Mouse (Mus musculus) adrenal gland, adult 2 months (tissue): ENCODE measurements at regions not wholly inside any gene's neighbourhood (a gene's known extent, or its start where the extent isn't known, plus 50 kb on each side); places are given as distances from the start of the nearest gene placed in this dataset.

Experiments
- DNase-seq: peaks from one replicate; pipeline ENCODE4 v3.0.0; 2021

DNA sequence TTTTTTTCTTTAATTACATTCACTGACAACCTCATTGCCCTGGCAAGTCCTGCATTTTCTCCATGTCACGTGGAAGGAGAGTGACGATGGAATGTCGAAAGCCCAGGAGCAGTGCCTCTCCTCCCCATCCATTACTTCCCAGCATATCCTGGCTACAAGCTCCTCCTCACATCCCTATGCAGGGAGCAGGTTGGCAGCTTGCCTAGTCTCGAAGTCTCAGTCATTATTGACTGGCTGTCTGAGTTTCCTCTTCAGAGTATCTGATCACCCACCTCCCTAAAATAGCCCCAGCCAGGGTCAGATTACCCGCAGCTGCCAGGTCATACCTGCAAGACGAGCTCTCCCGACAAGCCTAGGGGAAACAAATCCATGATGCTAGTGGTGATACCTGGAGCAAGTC lies 83.7 kb upstream of the Galnt15 start:
- DNase-seq, result no peak

DNA sequence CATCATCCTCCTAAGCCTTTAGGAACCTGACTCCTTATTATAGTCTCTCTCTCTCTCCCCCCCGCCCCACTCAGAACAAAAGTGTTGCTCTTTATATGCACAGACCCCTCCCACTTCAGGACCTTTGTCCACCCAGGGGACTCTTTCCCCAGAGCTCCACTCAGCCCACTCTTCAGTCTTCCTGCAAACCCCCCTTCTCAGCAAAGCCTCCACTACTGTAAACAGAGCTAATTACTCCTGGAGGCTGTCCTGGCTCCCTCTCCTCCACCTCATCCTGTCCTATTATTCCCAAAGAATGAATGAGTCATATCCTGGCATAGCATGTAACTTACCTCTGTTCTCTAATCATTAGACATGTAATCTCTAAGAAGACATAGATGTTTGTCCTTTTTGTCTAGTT lies 82.8 kb upstream of the Galnt15 start:
- DNase-seq, result no peak

DNA sequence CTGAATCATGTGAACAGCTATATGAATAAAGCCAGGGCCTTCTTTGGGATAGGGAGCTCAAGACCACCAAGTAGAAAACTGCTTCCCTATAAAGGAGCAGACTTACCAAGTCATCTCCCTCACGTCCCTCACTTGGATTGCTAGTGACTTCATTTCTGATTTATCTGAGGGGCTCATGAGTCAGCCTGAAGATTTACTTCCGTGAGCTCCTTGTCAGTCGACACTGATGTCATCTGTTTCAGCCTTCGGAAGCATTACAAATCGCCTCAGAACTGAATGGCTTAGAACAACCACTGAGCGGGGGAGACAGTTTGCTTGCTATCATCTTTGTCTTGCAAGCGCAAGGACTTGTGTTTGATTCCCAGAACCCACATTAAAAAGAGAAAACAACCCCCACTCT lies 81.5 kb upstream of the Galnt15 start:
- DNase-seq, result peak; percentile 68

DNA sequence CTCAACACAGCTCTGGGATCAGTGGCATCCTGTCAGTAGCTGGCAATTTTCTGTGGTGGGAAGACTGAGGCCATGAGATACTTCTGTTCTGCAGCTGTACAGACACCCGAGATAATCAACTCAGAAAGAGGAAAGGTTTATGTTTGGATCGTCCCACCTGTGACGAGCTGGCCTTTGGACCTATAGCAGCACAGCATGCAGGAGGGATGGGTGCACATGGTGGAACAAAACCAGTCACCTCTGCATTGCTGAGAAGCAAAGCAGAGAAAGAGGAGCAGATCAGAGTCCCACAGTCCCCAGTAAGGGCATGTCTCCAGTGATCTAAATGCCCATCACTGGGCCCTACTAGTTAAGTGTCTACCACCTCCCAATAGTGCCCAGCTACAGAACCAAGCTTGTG lies 76.9 kb upstream of the Galnt15 start:
- DNase-seq, result no peak

DNA sequence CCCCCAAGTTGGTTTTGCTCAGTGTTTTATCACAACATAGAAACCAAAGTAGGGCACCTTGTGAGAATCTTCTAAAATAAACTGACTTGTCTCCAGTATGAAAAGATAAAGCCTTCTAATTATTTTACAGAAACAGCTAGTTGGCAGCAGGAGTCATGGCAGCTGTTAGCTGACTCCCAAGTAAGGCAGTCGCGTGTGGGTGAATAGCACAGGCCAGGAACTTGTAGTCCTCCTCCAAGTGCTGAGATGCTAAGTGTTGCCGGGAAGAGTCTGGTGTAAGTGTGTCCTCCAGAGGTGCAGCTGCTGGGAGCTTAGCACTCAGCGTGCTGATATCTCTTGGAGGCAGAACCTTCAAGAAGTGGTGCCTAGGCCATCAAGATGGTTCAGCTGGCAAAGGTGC lies 75.0 kb upstream of the Galnt15 start:
- no peak for DNase-seq

DNA sequence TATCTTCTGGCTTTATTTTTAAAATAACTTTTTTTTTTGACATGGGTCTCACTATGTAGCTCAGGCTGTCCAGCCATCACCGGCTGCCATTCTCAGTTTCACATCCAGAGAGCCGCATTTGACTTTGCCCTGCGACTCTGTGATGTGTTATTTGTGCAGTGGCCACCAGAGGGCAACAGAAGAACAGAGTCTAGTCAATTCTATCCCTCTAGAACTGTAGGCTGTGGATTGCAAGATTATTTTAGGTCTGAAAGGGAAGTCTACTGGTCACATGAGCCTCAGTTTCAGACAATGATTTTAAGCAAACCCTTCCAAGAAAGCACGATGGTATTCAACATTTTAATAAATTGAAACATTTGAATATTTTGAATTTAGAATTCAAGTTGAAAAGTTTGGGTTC lies 73.8 kb upstream of the Galnt15 start:
- peak; percentile 80 for DNase-seq

DNA sequence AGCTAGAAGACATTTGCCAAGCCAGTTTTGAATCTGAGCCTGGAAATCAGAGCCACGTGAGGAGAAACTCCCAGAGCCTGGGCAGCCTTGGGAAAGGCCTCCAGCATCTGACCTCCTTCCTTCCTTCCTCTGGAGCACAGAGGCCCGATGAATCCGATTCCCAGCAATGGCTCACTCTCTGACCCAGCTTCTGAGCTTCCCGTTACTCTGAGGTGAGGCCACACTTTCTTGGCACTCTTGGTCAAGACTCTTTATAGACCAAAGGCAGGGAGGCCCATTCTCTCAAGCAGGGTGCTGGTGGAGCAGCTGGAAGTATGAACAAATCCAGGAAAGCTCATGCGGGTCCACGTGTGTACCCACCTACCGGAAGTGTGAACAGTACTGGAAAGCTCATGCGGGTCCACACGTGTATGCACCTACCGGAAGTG lies 71.6 kb upstream of the Galnt15 start:
- DNase-seq, result peak; percentile 48

DNA sequence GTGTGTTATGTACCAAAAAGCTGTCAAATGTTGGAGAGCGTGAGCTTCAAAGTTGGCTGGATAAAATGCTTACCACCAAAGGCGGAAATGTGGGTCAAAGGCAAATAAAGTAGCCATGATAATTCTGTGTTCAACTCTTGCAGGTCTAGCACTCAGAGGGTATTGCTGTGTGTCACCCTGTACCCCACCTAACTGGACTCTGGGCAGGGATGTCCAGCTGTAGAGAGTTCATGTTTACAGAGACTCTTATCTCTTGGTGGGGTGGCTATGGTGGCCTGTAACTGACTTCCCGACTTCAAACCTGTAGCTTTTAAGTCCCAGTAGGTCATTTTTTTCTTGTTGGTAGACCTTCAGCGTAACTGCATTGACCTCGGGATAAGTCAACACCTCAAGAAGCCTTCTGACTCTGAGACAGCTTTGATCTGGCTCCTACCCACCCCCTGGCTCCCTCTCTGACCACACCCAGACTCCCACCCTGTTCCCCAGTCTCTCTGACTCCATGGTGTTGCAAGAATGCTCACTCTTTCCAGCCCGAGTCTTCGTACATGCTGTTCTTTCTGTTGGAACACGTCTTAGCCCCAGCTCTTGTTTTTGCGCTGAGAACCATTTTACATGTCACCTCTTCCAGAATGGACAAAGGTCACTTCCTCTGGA lies 68.5 kb upstream of the Galnt15 start:
- DNase-seq, result no peak

DNA sequence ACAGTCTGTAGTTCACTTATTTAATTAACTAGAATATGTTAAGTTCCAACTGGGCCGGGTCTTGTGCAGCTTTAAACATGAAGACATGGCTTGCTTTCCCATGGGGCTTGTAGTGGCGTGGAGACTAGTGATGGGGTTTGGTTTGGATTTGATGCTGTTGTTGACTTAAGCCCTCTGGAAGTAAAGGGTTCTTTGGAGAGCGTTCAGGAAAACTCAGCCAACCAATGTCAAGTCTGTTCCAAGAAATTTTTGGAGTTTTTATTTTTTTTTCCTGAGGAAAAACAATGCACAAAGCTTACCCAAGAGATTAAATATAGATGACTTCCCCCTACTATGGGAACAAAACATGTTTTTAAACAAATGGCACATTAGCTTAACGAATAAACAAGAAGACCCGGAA lies 67.3 kb upstream of the Galnt15 start:
- DNase-seq, result no peak

DNA sequence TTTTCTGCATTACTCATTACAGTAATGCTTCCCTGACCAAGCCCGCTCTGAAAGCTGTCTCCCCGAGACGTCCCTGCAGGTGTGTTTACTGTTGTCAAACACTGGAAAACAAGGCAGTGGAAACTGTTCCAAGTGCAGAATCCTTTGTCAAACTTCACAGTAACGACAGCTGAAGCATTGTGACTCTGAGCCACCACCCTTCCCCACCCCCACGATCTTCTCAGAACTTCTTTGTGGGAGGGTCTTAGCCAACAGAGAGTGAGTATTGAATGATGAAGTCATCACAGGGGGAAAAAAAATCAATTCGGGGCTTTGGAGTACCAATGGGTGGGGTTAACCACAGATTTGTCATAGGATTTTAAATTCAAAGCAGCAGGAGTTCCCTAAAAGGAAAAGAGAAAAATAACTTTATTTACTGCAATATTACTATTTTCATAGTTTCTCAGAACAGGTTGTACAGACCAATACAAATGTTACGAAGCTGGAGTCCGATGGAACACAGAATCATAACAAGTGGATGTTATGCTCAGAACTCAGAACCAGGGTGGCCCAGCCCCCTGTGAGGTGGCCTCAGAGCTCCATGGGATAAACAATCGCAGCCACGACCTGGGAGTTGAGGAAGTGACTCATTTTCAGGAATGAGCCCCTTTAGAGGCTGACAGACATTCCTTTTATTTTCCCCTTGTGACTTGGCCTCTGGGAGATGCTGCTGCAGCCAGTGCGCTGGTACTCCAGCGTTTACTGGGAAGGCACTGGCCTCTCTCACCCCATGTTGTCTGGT lies 65.5 kb upstream of the Galnt15 start:
- DNase-seq, result no peak

DNA sequence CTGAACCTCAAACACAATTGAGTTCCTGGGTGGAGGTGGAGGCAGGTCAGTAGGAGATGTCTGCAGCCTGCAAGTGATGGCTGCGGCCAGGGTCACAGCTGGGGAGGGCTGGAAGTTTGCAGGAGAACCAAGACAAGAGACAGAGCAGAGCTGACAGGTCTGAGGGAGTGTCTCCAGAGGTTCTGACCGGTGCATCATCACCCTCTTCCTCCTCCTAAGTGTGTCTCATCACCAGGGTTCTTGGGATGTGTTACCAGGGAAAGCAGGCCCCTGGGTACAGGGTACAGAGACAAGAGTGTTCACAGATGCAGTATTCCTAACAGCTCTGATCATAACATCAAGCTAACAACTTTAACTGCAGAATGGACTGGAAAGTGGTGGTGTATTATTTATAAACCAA lies 64.7 kb upstream of the Galnt15 start:
- no peak for DNase-seq

DNA sequence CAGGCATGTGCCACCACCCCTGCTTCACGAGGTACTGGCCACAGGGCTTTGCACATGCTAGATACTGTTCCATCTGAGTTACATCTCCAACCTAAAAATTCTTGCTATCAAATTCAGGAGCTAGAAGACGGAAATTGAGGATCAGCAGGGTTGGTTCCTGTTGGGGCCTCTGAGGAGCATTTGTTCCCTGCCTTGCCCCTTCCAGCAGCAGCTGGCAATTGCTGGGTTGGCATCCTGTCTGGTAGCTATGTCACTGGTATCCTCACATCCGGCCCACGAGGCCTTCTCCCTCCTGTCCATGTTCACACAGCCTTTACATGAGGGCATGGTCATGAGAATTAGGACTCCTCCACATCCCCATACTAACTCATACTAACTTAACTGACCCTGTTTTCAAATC lies 64.0 kb upstream of the Galnt15 start:
- DNase-seq, result no peak

DNA sequence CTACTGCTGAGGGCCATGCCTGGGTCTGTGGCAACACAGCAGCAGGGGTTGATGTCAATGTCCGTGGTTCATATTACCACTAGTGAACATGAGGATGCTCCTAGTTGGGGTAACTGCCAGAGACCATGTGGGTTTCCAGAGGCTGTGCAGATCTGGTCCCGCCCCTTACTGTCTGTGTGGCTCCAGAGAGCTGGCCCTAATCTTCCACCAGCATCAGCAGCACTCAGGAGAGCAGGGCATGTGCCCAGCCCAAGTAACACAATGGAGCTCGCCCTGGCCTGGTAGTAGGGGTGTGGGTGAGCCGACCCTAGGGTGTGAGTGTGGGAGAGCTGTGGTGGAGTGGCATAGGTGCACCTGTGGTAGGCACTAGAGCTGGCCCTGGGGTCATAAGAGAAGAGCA lies 59.3 kb upstream of the Galnt15 start:
- DNase-seq, result no peak

DNA sequence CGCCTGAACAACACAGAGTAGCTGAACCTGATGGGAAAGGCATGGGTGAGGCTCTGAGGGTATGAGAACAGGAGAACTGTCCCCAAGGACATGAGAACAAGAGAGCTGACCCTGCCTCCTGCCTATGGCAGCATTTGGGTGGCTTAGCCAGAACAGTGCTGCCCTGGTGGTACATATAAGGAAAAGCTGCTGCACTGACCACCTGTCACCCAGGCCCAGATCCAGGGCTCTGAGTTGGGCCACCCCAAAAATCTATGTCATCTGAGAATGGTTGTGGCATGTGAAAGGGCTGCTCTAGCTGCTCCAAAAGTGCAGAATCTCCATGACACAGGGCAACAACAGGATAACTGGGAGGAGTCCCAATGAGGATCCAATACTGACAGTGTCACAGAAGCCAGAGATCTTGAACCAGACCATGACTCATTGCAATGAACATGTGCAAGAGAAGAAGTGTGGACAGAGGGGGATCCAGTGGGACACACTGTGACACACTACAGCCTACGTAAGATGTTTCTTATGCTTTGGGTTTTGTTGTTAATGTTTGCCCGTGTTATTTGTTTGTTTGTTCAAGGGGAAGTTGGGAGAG lies 58.5 kb upstream of the Galnt15 start:
- no peak for DNase-seq

DNA sequence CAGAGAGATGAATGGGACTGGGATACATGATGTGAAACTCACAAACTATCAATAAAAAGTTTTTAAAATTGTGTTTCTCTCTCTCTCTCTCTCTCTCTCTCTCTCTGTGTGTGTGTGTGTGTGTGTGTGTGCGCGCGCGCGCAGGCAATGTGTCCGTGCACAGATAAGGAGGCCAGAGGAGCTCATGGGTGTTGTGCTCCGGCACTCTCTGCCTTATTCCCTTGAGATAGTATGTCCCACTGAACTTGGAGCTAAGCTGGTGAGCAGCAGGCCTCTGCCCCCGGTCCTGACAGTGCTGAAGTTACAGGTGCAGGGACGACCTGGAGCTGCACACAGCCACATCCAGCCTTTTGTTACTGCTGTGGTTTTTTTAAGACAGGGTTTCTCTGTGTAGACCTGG lies 57.9 kb upstream of the Galnt15 start:
- DNase-seq, result no peak

DNA sequence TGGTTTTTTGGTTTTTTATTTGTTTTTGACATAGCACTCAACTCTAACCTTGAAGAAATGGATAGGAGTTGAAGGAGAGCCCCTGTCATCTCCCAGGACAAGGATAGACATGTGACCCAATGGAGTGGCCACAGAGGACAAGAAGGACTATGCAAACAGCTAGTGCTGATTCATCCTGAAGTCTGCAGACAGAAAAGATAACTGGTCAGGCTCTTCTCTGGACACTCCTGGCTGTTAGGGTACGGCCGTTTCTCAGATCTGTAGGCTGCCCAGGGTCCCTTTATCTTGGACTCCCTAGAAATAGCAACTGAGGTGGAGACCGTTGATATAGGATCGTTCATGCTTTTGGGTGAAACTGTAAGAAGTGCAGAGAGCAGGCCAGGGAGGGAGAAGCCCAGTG lies 55.1 kb upstream of the Galnt15 start:
- DNase-seq, result no peak

DNA sequence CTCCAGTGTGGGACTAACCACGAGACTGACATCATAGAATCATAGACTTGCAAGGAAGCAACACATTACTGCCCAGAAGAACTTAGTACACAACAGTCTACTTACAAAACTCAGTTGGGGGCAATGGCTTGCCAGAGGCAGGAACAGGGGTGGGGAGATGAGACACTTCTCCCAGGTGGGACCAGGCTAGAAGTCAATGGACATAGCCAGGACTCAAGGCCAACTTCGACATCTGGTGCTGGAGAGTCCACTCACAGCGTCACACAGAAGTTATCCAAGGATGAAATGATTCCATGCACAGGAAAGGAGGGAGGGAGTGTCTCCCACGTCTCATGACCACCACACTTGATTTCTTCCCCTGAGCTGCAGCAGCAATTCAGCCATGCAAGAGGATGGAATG lies 50.6 kb upstream of the Galnt15 start:
- no peak for DNase-seq

DNA sequence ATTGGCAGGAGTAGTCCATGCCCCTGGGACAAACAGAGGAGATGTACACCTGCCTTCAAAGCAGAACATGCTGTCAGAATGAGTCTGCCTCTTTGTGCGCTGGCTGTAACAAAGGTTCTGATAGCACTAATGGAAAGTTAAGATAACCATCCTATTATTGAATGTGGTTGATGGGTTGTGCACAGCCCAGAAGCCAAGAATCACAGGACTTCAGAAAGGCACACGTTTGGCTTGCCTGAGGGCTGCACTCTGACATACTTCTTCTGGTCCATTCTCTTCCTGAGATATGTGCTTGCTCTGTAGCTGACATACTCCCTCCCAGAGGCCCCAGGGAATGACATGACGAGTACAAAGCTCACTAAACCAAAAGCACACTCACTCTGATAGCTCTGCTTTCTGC lies 50.1 kb upstream of the Galnt15 start:
- no peak for DNase-seq
